Mouse (Mus musculus) liver, adult 2 months (tissue): Measurements from ENCODE around the gene Grn.

Source experiments
- CTCF ChIP-seq: fragments of 200-500 bp; IDR thresholded peaks from 2 replicates; pipeline ENCODE4 v1.5.1; 2011; ENCODE audit warnings: low read depth, low read length, control low read depth
- POLR2A ChIP-seq: fragments of 200-500 bp; IDR thresholded peaks from 2 replicates; pipeline ENCODE4 v1.6.1; 2011; ENCODE audit warnings: low read length, control low read depth; ENCODE audit not compliant: insufficient read depth; ENCODE audit errors: extremely low read depth

DNA sequence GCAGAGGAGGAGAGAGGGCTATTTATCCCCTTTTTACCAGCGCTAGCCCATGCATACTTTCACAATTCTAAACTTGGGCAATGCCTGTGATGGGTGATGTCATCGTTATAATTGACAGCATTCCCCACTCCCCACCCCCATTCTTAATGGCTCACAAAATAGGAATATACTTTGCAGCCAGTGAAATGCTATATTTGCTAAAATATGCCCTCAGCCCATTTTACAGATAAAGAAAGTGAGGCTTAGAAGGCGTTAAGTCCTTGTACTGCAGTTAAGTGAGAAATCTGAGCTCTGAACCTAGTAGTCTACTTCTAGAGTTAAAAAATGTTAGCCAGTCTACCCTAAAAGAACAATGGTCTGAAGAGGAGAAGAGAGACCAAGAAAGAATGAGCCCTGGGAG, 14.2 kb downstream of the Grn start:
- TF ChIP-seq CTCF (no peak), POLR2A (no peak)
